Mouse (Mus musculus): ENCODE results near the gene Atp8b5.

- TF ChIP-seq POLR2A (IDR thresholded peaks at IDR 0.05; ENCODE audit: borderline replicate concordance, extremely low read depth, low read depth, low read length): no peak
- no peak for TF ChIP-seq CTCF (IDR thresholded peaks at IDR 0.05; ENCODE audit: insufficient read depth, low read length)
Observed at GRCm38 (mm10) chr4:43321536-43321935, 54.6 kb downstream of the Atp8b5 start.

All from lung, adult 2 months (tissue).